Mouse (Mus musculus): ENCODE data around the gene Vpreb3. TPM values are rescaled to one million over a fixed set of nuclear protein-coding genes. Genes with fewer than 3 reads are reported as not detected.

Gene Vpreb3
- 1.3 TPM for polyA plus RNA-seq (2017; shearing (Covaris generic))

GRCm38 (mm10) chr10:75942736-75943477, at the start of gene Vpreb3:
TSS of gene Vpreb3 (plus strand) at chr10:75943057.

DNA sequence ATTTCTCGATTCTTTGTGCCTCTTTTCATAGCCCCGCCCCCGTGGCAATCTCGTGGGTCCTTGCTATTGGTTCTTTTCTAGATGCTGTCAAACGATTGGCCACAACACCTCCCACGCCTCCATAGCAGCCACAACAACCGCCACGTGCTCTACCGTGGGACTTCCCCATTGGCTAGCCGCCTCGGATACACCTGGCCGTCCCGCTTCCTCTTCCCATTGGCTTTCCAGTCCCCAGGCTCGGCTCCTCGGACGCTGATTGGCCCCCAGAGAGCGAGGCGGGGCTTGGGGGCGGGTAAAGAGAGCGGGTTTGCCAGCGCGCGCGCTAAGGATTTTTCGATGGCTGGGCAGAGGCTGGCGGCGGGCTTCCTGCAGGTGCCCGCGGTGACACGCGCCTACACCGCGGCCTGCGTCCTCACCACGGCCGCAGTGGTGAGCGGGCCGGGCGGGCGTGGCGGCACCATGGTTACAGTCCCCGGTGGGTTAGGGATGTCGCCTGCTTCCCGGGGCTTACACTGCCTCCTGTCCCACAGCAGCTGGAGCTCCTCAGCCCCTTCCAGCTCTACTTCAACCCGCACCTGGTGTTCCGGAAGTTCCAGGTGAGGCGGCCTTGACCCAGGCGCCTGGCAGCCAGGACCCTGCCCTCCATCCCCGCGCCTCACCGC, 49.6 kb upstream of the Vpreb3 start, which contains the start of gene Derl3:
Gene Derl3, plus strand, starts transcription at position 325 of the 662 bp plus-strand sequence.

GRCm38 (mm10) chr10:75921026-75921725, 21.7 kb upstream of the Vpreb3 start, which contains the start of gene Smarcb1:
TSS of gene Smarcb1 (minus strand) at chr10:75921617.

GRCm38 (mm10) chr10:75932891-75933290, 10.0 kb upstream of the Vpreb3 start, which contains the start of gene Chchd10:
TSS of gene Chchd10 (plus strand) at chr10:75933130.

GRCm38 (mm10) chr10:75935680-75936541, 6.9 kb upstream of the Vpreb3 start, which contains the start of gene Mmp11:
TSS of gene Mmp11 (minus strand) at chr10:75936496.

DNA sequence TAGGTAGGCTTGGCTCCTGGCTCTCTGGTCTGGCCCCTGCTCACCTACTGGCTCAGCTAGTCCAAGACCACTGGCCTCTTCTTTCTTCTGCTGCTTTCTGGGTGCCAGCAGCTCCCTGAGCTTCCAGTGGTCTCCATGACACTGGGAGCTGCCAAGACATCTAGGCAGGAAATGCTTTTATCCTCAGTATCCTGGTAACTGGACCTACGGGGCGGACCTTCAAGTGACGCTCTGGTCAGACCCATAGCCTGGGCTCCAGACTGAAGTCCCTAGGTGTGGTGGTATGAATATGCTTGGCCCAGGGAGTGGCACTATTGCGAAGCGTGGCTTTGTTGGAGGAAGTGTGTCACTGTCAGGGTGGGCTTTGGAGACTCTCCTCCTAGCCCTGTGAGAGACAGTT, 2.3 kb upstream of the Vpreb3 start, which contains the start of gene Gm867:
Gene Gm867, minus strand, starts transcription at position 153 of the 400 bp plus-strand sequence.

DNA sequence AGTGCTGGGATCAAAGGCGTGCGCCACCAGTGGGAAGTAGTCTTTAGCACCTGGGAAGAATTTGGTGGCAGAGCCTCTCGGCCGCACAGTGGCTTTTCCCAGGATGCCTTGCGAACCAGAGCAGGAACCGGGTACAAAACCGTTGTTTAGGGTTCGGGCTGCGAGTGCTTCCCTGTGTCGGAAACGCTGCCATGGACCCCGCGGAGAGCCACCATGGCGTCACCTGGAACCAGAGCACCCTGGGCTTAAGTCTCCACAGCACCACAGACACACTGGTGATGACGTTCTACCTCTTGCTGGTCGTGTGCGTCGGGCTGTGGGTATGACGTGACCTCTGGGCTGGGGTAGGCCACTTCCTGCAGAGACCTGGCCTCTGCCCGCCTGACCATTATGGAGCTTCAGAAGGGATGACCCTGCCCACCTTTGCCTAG, 11.5 kb downstream of the Vpreb3 start, which contains the start of gene Gm5134:
Gene Gm5134, plus strand, starts transcription at position 134 of the 431 bp plus-strand sequence.

Other genes with a start within 250 kb of the Vpreb3 start
- gene Cabin1, start 178.7 kb upstream of the Vpreb3 start, polyA plus RNA-seq (2017; shearing (Covaris generic)): 45.6 TPM
- gene Ddt, start 169.6 kb upstream of the Vpreb3 start, polyA plus RNA-seq (2017; shearing (Covaris generic)): 40.4 TPM
- gene Gm20441, start 162.1 kb upstream of the Vpreb3 start, polyA plus RNA-seq (2017; shearing (Covaris generic)): not detected
- 2.7 TPM for gene Gstt3, start 161.6 kb upstream of the Vpreb3 start, polyA plus RNA-seq (2017; shearing (Covaris generic))
- 0.38 TPM for gene Gstt1, start 144.5 kb upstream of the Vpreb3 start, polyA plus RNA-seq (2017; shearing (Covaris generic))
- not detected for gene Gstt4, start 120.5 kb upstream of the Vpreb3 start, polyA plus RNA-seq (2017; shearing (Covaris generic))
- 37.6 TPM for gene Gstt2, start 105.6 kb upstream of the Vpreb3 start, polyA plus RNA-seq (2017; shearing (Covaris generic))
- 511 TPM for gene Mif, start 82.8 kb upstream of the Vpreb3 start, polyA plus RNA-seq (2017; shearing (Covaris generic))
- 0.48 TPM for gene Derl3, start 49.6 kb upstream of the Vpreb3 start, polyA plus RNA-seq (2017; shearing (Covaris generic))
- 41.5 TPM for gene Smarcb1, start 21.4 kb upstream of the Vpreb3 start, polyA plus RNA-seq (2017; shearing (Covaris generic))
- 18.7 TPM for gene Chchd10, start 9.9 kb upstream of the Vpreb3 start, polyA plus RNA-seq (2017; shearing (Covaris generic))
- 0.77 TPM for gene Mmp11, start 6.6 kb upstream of the Vpreb3 start, polyA plus RNA-seq (2017; shearing (Covaris generic))
- not detected for gene Gm867, start 2.4 kb upstream of the Vpreb3 start, polyA plus RNA-seq (2017; shearing (Covaris generic))
- 0.79 TPM for gene Gm5134, start 11.5 kb downstream of the Vpreb3 start, polyA plus RNA-seq (2017; shearing (Covaris generic))
- gene Zfp280b, start 89.6 kb downstream of the Vpreb3 start, polyA plus RNA-seq (2017; shearing (Covaris generic)): 32.4 TPM
- gene Slc5a4b, start 167.9 kb downstream of the Vpreb3 start, polyA plus RNA-seq (2017; shearing (Covaris generic)): 0.20 TPM
- gene Slc5a4a, start 204.4 kb downstream of the Vpreb3 start, polyA plus RNA-seq (2017; shearing (Covaris generic)): not detected

Measured in effector memory CD4-positive, alpha-beta T cell, adult 7 months (primary cell).